Mouse (Mus musculus): ENCODE results near the gene Acvr2b.

Gene Acvr2b

GRCm38 (mm10) chr9:119473011-119473410 lies 71.1 kb downstream of the Acvr2b start:
- no peak for DNase-seq (ENCODE audit: inconsistent ontology term)

GRCm38 (mm10) chr9:119473608-119474164 lies 71.8 kb downstream of the Acvr2b start:
- DNase-seq (ENCODE audit: inconsistent ontology term): peak; percentile 55

GRCm38 (mm10) chr9:119474717-119475611 lies 73.0 kb downstream of the Acvr2b start:
- peak; percentile 62 for DNase-seq (ENCODE audit: inconsistent ontology term)

GRCm38 (mm10) chr9:119477754-119478153 lies 75.8 kb downstream of the Acvr2b start:
- no peak for DNase-seq (ENCODE audit: inconsistent ontology term)

GRCm38 (mm10) chr9:119478345-119478744 lies 76.4 kb downstream of the Acvr2b start:
- peak; percentile 93 for DNase-seq (ENCODE audit: inconsistent ontology term)

- DNase-seq (ENCODE audit: inconsistent ontology term): peak; percentile 89
These were observed 77.4 kb downstream of the Acvr2b start for GRCm38 (mm10) chr9:119479297-119479696.

- DNase-seq (ENCODE audit: inconsistent ontology term): no peak
These were observed 79.7 kb downstream of the Acvr2b start for GRCm38 (mm10) chr9:119481612-119482011.

GRCm38 (mm10) chr9:119483554-119484353 lies 81.8 kb downstream of the Acvr2b start:
- DNase-seq (ENCODE audit: inconsistent ontology term): peak; percentile 81

- no peak for DNase-seq (ENCODE audit: inconsistent ontology term)
These were observed 82.5 kb downstream of the Acvr2b start for GRCm38 (mm10) chr9:119484420-119484819.
